Mouse (Mus musculus): ENCODE data around the gene Adgrl3.
A peak's percentile ranks its signal among the peaks of the same experiment; 100 is the strongest.

Gene Adgrl3

GRCm38 (mm10) chr5:81621715-81622114 lies 601.8 kb downstream of the Adgrl3 start:
- no peak for ATAC-seq (ENCODE audit: insufficient number of reproducible peaks, low FRiP score, low TSS enrichment)

- no peak for ATAC-seq (ENCODE audit: insufficient number of reproducible peaks, low FRiP score, low TSS enrichment)
These were observed 603.9 kb downstream of the Adgrl3 start for GRCm38 (mm10) chr5:81623846-81624245.

GRCm38 (mm10) chr5:81636169-81636568 lies 616.2 kb downstream of the Adgrl3 start:
- ATAC-seq (ENCODE audit: insufficient number of reproducible peaks, low FRiP score, low TSS enrichment): no peak

- no peak for ATAC-seq (ENCODE audit: insufficient number of reproducible peaks, low FRiP score, low TSS enrichment)
These were observed 618.5 kb downstream of the Adgrl3 start for GRCm38 (mm10) chr5:81638422-81638821.

GRCm38 (mm10) chr5:81640118-81640517 lies 620.2 kb downstream of the Adgrl3 start:
- 0 out of 2 replicates have a peak, but pooled peaks have one; percentile 10 for ATAC-seq (ENCODE audit: insufficient number of reproducible peaks, low FRiP score, low TSS enrichment)

GRCm38 (mm10) chr5:81645557-81645956 lies 625.6 kb downstream of the Adgrl3 start:
- ATAC-seq (ENCODE audit: insufficient number of reproducible peaks, low FRiP score, low TSS enrichment): no peak

GRCm38 (mm10) chr5:81653941-81654340 lies 634.0 kb downstream of the Adgrl3 start:
- no peak for ATAC-seq (ENCODE audit: insufficient number of reproducible peaks, low FRiP score, low TSS enrichment)

GRCm38 (mm10) chr5:81661611-81662390 lies 641.9 kb downstream of the Adgrl3 start:
- ATAC-seq (ENCODE audit: insufficient number of reproducible peaks, low FRiP score, low TSS enrichment): peak; percentile 26; the same call in 1 of the 2 replicates

- no peak for ATAC-seq (ENCODE audit: insufficient number of reproducible peaks, low FRiP score, low TSS enrichment)
These were observed 651.1 kb downstream of the Adgrl3 start for GRCm38 (mm10) chr5:81671025-81671424.

GRCm38 (mm10) chr5:81674275-81674974 lies 654.5 kb downstream of the Adgrl3 start:
- ATAC-seq (ENCODE audit: insufficient number of reproducible peaks, low FRiP score, low TSS enrichment): no peak

GRCm38 (mm10) chr5:81674975-81675371 lies 655.0 kb downstream of the Adgrl3 start:
- ATAC-seq (ENCODE audit: insufficient number of reproducible peaks, low FRiP score, low TSS enrichment): no peak

GRCm38 (mm10) chr5:81676896-81677295 lies 657.0 kb downstream of the Adgrl3 start:
- no peak for ATAC-seq (ENCODE audit: insufficient number of reproducible peaks, low FRiP score, low TSS enrichment)

- no peak for ATAC-seq (ENCODE audit: insufficient number of reproducible peaks, low FRiP score, low TSS enrichment)
These were observed 666.3 kb downstream of the Adgrl3 start for GRCm38 (mm10) chr5:81686206-81686605.

- ATAC-seq (ENCODE audit: insufficient number of reproducible peaks, low FRiP score, low TSS enrichment): no peak
These were observed 666.9 kb downstream of the Adgrl3 start for GRCm38 (mm10) chr5:81686845-81687244.

GRCm38 (mm10) chr5:81729620-81730019 lies 709.7 kb downstream of the Adgrl3 start:
- ATAC-seq (ENCODE audit: insufficient number of reproducible peaks, low FRiP score, low TSS enrichment): no peak

- peak; percentile 99 for ATAC-seq (ENCODE audit: insufficient number of reproducible peaks, low FRiP score, low TSS enrichment)
These were observed 716.1 kb downstream of the Adgrl3 start for GRCm38 (mm10) chr5:81736008-81736407.

GRCm38 (mm10) chr5:81738286-81739032 lies 718.5 kb downstream of the Adgrl3 start:
- no peak for ATAC-seq (ENCODE audit: insufficient number of reproducible peaks, low FRiP score, low TSS enrichment)

- ATAC-seq (ENCODE audit: insufficient number of reproducible peaks, low FRiP score, low TSS enrichment): no peak
These were observed 732.5 kb downstream of the Adgrl3 start for GRCm38 (mm10) chr5:81752426-81752825.

- ATAC-seq (ENCODE audit: insufficient number of reproducible peaks, low FRiP score, low TSS enrichment): no peak
These were observed 735.8 kb downstream of the Adgrl3 start for GRCm38 (mm10) chr5:81755711-81756110.

- ATAC-seq (ENCODE audit: insufficient number of reproducible peaks, low FRiP score, low TSS enrichment): no peak
These were observed 737.3 kb downstream of the Adgrl3 start for GRCm38 (mm10) chr5:81757093-81757725.

All from cerebellum, adult (tissue).